Mouse (Mus musculus) neural tube, embryonic 11.5 days (tissue): ENCODE results near the gene Shroom1. TPM values are rescaled to one million over a fixed set of nuclear protein-coding genes. Genes with fewer than 3 reads are reported as not detected.
A peak's percentile ranks its signal among the peaks of the same experiment; 100 is the strongest.

Experiments
- ATAC-seq: fragments of 200-750 bp; cut with Nextera tagmentation; 2 replicates; pipeline ENCODE4 v1.8.0; 2017; ENCODE audit warnings: moderate number of reproducible peaks, mild to moderate bottlenecking, moderate TSS enrichment, moderate library complexity; ENCODE audit not compliant: insufficient read depth, low FRiP score, low TSS enrichment
- DNase-seq: peaks from one replicate; pipeline ENCODE4 v3.0.0-alpha.2; 2015; ENCODE audit warnings: low spot score
- H3K27ac ChIP-seq: fragments of 300-500 bp; sonication (generic); 2 replicates; pipeline ENCODE4 v1.5.1; 2014; ENCODE audit warnings: low read depth, mild to moderate bottlenecking, low read length
- H3K27me3 ChIP-seq: fragments of 300-500 bp; sonication (generic); 2 replicates; pipeline ENCODE4 v1.6.1; 2014; ENCODE audit warnings: mild to moderate bottlenecking, low read length, mixed read lengths; ENCODE audit not compliant: control insufficient read depth, insufficient read depth
- H3K36me3 ChIP-seq: fragments of 300-500 bp; sonication (generic); 2 replicates; pipeline ENCODE4 v1.6.1; 2014; ENCODE audit warnings: mild to moderate bottlenecking, low read length, moderate library complexity, mixed read lengths; ENCODE audit not compliant: control insufficient read depth, insufficient read depth
- H3K4me1 ChIP-seq: fragments of 300-500 bp; sonication (generic); 2 replicates; pipeline ENCODE4 v1.6.1; 2014; ENCODE audit warnings: low read length, mixed read lengths; ENCODE audit not compliant: control insufficient read depth, insufficient read depth
- H3K4me2 ChIP-seq: fragments of 300-500 bp; sonication (generic); 2 replicates; pipeline ENCODE4 v1.6.1; 2014; ENCODE audit warnings: low read depth, mild to moderate bottlenecking, moderate library complexity
- H3K4me3 ChIP-seq: fragments of 300-500 bp; sonication (generic); 2 replicates; pipeline ENCODE4 v1.5.1; 2014; ENCODE audit warnings: low read depth, low read length
- H3K9ac ChIP-seq: fragments of 300-500 bp; sonication (generic); 2 replicates; pipeline ENCODE4 v1.6.1; 2014; ENCODE audit warnings: mild to moderate bottlenecking, low read length
- H3K9me3 ChIP-seq: fragments of 300-500 bp; sonication (generic); 2 replicates; pipeline ENCODE4 v1.6.1; 2016; ENCODE audit warnings: low read length; ENCODE audit not compliant: control insufficient read depth
- WGBS: fragments of 180-500 bp; shearing (Covaris S2); extraction: QIAGEN DNeasy Blood & Tissue Kit; methylation state at CpG from one replicate; pipeline ENCODE4 v1.1.7; 2014; 5-methylcytosine and 5-hydroxymethylcytosine counted together
- polyA plus RNA-seq: library from polyadenylated mRNA; unstranded; fragments of >200 nt; fragmentation: Nextera tagmentation; extraction: Ambion mirVana; gene quantifications from 2 replicates; pipeline ENCODE4 v1.2.1, GENCODE M21; 2014

Shroom1 gene
- polyA plus RNA-seq, 1 experiment from 2014 or later: 1.5 TPM

DNA sequence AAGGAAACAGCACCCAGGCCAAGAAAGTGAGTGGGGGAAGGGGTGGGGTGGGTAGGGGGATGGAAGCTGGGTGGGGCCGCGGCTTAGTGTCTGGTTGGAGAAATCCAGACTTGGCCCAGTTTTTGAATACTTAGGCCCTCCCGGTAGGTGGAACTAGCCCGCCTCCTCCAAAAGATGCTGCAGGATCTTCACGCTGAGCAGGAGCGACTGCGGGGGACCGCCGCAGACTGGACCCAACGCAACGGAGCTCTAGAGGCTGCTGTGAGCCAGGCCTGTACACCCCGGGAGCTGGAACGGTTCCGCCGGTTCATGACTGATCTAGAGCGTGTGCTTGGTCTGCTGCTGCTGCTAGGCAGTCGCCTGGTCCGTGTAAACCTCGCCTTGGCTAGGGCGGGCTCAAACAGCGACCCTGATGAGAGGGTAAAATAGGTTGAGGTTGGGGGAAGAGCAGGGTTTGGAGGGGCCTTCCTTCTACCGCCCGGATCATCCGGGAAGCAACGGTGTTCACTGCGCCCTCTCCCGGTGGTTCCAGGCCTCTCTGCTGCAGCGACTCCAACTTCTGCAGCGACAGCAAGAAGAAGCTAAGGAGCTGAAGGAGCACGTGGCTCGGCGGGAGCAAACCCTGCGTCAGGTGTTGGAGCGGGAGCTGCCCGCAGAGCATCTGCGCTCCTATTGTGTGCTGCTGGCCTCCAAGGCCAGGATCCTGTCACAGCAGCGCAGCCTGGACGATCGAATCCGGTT lies 9.4 kb downstream of the Shroom1 start:
- H3K27me3 ChIP-seq: peaks cover 54% of the 10 kb centered on the region
- peak overlapping the region; percentile 26 for H3K4me3 ChIP-seq
- H3K4me1 ChIP-seq: peaks cover 13% of the 10 kb centered on the region
- WGBS: 4% methylated on average over 40 of the region's 40 CpGs
- peak overlapping the region; percentile 44 for H3K4me2 ChIP-seq
- H3K36me3 ChIP-seq: no peaks in the 10 kb centered on the region
- ATAC-seq (no peak), DNase-seq (peak; percentile 85)
- no peak overlapping the region for H3K27ac ChIP-seq
- peak overlapping the region; percentile 47 for H3K9ac ChIP-seq
- no peaks in the 10 kb centered on the region; the same call in 1 of the 2 replicates for H3K9me3 ChIP-seq

DNA sequence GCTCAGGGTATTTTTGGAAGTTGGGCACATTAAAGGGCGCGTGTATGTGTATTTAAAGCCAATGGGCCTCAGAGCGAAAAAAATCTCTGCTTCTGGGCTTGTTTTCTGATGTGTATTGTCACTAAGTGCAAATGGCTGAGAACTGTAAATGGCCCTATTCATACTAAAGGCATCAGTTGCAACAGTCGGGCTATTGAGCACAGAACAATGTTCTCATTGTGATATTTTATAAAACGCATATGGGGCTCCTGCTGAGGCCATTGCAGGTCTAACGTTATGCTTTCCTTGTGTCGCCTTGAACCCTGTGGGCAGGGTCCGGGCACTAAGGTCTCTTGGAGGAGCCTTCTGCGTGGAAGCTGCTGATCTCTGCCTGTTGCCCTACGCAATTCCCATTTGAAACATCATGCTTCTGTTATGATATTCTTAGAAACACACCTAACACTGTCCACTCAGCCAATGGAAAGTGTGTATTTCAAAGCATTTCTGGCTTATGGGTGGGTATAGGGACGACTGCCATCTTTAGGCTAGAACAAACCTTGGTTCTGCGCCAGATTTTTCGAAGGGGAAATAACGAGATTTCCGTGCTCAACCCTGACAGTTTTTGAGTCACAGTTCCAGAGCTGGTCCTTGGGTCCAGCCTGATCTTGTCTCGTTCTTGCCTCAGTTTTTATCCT lies 12.4 kb downstream of the Shroom1 start:
- Histone ChIP-seq H3K9me3 (no peaks in the 10 kb centered on the region; the same call in 1 of the 2 replicates), H3K4me1 (peaks cover 13% of the 10 kb centered on the region), H3K9ac (no peak overlapping the region), H3K36me3 (no peaks in the 10 kb centered on the region), H3K4me3 (no peak overlapping the region), H3K4me2 (peak overlapping the region; percentile 36; the same call in 1 of the 2 replicates), H3K27ac (no peak overlapping the region), H3K27me3 (peaks cover 31% of the 10 kb centered on the region)
- DNase-seq (no peak), ATAC-seq (0 out of 2 replicates have a peak, but pooled peaks have one; percentile 10)
- 39% methylated on average over 16 of the region's 16 CpGs for WGBS

DNA sequence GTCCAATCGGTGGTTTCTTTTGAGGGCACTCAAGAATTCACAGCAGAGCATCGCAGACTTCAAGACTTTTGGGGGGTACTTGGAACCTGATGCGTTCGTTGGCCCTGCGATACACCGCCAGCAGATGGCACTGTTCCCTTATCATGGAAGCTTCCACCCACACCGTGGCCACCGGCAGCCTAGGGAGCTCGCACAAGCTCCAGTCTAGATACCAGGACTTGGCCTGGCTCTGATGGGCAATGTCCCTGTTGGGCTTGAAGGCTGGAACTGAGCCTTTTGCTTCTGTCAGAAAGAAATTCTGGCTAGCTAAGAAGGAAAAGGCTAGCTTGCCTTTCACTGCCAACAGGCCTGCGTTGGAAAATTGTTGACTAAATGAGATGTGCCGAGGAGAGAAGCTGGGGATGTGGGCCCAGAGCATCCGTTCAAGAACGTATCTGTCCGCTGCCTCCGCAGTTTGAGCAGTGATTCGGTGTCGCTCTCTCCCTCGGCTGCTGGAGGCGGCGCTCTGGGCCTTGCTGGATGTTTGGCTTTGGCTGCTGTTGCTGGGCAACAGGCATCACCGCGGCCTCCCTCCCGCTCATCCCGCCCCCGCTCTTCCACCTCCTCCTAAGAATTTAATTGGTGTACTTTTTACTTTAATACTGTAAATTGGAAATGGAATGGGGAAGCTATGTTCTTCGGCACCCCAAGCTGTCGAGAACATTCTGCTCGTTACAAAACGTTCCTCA lies 13.1 kb downstream of the Shroom1 start, which contains the start of gene Gm9837:
Gene Gm9837 (minus strand): TSS at position 512 of the 728 bp plus-strand sequence.
- no peaks in the 10 kb centered on the region for H3K36me3 ChIP-seq
- peak; percentile 71; the same call in 1 of the 2 replicates for ATAC-seq
- WGBS: 2% methylated on average over 29 of the region's 29 CpGs
- 0 out of 2 replicates have a peak within 1 kb of the TSS, but pooled peaks have one; percentile 10 for H3K4me3 ChIP-seq
- peaks cover 25% of the 10 kb centered on the region for H3K27me3 ChIP-seq
- peak within 1 kb of the TSS; percentile 5; the same call in 1 of the 2 replicates for H3K9ac ChIP-seq
- H3K4me2 ChIP-seq: peak within 1 kb of the TSS; percentile 36
- H3K9me3 ChIP-seq: no peaks in the 10 kb centered on the region
- DNase-seq: peak; percentile 91
- H3K27ac ChIP-seq: no peak within 1 kb of the TSS
- peaks cover 13% of the 10 kb centered on the region for H3K4me1 ChIP-seq

DNA sequence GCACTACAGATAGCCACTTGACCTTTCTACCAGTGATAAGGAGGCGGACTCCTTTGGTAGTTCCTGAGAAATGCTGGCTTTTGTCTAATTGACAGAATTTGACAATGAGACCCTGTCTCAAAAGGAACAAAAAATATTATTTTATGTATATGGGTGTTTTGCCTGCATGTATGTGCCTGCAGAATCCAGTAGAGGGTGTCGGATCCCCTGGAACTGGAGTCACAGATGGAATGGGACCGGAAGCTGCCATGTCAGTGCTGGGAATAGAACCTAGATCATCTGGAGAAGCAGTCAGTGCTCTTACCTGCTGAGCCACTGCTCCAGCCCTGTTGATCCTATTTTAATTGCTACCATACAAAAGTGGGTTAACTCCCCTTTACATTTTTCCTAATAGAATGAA lies 15.7 kb downstream of the Shroom1 start:
- H3K4me2 ChIP-seq: no peak overlapping the region
- H3K27me3 ChIP-seq: peaks cover 19% of the 10 kb centered on the region
- H3K4me1 ChIP-seq: peaks cover 8% of the 10 kb centered on the region; the same call in 1 of the 2 replicates
- ATAC-seq (no peak), DNase-seq (no peak)
- no peaks in the 10 kb centered on the region for H3K36me3 ChIP-seq
- 79% methylated on average over 3 of the region's 3 CpGs for WGBS
- no peak overlapping the region for H3K9ac ChIP-seq
- no peak overlapping the region for H3K27ac ChIP-seq
- H3K4me3 ChIP-seq: no peak overlapping the region
- no peaks in the 10 kb centered on the region for H3K9me3 ChIP-seq

DNA sequence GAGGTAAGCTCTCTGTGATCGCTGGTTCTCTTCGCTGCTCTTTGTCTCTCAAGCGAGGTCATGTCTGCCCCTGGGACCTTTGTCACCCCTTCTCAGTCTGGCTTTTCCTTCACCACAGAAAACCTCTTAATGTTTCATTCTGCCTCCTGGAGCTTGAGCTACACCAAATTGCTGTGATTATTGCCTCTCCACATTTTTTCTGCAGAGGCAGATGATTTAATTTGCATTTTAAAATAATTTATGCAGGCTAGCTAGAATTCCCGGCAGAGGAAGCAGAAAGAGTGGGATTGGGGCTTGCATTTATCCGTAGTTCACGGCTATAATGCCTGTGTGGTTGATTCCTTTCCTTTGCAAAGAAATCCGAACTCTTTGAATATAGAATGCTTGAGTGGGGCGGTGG lies 18.6 kb downstream of the Shroom1 start:
- DNase-seq (no peak), ATAC-seq (no peak)
- H3K9ac ChIP-seq: no peak overlapping the region
- no peak overlapping the region for H3K4me3 ChIP-seq
- peaks cover 48% of the 10 kb centered on the region for H3K27me3 ChIP-seq
- no peaks in the 10 kb centered on the region for H3K36me3 ChIP-seq
- no peak overlapping the region for H3K27ac ChIP-seq
- WGBS: 33% methylated on average over 8 of the region's 8 CpGs
- H3K4me1 ChIP-seq: peaks cover 4% of the 10 kb centered on the region
- no peak overlapping the region for H3K4me2 ChIP-seq
- H3K9me3 ChIP-seq: no peaks in the 10 kb centered on the region

DNA sequence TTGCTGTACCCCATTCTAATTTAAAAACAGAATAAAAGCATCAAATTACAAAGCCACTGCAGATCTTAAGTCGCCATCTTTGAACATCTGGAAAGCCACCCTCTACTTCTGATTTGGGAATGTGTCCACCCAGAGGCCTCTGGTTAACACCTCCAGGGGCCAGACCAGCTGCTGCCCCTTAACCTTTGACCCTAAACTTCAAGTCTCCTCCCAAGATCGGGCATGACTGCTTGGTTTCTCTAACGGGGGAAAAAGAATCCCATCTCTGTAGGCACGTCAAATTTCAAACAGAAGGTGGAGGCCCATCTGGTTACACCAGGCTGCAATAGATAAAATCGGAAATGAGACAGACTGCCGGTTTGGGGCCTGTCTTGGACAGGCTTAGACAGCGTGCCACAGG lies 20.8 kb downstream of the Shroom1 start:
- peaks cover 4% of the 10 kb centered on the region for H3K4me1 ChIP-seq
- H3K4me3 ChIP-seq: no peak overlapping the region
- H3K9me3 ChIP-seq: no peaks in the 10 kb centered on the region
- DNase-seq (no peak), ATAC-seq (no peak)
- 36% methylated on average over 7 of the region's 7 CpGs for WGBS
- no peak overlapping the region for H3K9ac ChIP-seq
- H3K36me3 ChIP-seq: no peaks in the 10 kb centered on the region
- peaks cover 51% of the 10 kb centered on the region for H3K27me3 ChIP-seq
- H3K27ac ChIP-seq: no peak overlapping the region
- H3K4me2 ChIP-seq: no peak overlapping the region

DNA sequence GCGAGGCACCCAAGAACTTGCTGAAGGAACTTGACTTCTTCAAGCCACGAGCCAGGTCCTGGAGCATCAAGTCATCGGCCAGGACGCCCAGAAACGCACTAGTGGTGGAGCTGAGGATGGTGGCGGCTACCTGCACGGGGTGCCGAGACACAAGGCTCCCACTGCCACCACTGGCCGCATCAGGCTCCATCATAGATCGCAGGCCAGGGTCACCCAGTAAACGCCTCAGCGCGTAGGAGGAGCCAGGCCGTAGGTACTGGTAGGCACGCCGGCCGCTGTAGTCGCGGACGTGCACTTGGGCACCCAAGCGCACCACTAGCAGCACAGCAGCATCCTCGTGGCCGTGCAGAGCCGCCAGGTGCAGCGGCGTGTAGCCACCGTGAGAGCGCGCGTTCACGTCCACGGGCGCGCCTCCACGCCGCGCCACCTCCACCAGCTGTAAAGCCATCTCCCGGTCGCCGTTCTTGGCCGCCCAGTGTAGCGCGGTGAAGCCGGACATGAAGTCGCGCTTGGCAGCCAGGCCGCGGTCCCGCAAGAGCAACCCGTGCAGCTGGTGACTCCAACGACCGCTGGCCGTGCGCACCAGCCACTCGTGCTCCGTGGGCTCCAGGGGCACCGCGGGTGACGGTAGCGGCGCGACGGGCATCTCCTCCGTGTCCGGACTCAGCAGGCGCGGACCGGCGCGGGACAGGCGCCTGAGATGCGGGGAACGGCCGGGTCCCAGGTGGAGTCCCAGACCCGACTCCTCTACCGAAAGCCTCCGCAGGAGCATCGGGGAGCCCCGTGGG lies 21.6 kb downstream of the Shroom1 start:
- Histone ChIP-seq H3K36me3 (no peaks in the 10 kb centered on the region), H3K4me1 (peaks cover 4% of the 10 kb centered on the region), H3K9ac (peak overlapping the region; percentile 32; the same call in 1 of the 2 replicates), H3K27me3 (peaks cover 51% of the 10 kb centered on the region), H3K4me2 (peak overlapping the region; percentile 44), H3K27ac (no peak overlapping the region), H3K9me3 (no peaks in the 10 kb centered on the region), H3K4me3 (peak overlapping the region; percentile 35)
- DNase-seq (peak; percentile 43), ATAC-seq (no peak)
- WGBS: 5% methylated on average over 69 of the region's 79 CpGs
